Mouse (Mus musculus): ENCODE measurements around the gene Itpr2. TPM values are rescaled to one million over a fixed set of nuclear protein-coding genes. Genes with fewer than 3 reads are reported as not detected.

The Itpr2 gene
- polyA plus RNA-seq, 1 experiment from 2014 or later = 10.9 TPM

DNA sequence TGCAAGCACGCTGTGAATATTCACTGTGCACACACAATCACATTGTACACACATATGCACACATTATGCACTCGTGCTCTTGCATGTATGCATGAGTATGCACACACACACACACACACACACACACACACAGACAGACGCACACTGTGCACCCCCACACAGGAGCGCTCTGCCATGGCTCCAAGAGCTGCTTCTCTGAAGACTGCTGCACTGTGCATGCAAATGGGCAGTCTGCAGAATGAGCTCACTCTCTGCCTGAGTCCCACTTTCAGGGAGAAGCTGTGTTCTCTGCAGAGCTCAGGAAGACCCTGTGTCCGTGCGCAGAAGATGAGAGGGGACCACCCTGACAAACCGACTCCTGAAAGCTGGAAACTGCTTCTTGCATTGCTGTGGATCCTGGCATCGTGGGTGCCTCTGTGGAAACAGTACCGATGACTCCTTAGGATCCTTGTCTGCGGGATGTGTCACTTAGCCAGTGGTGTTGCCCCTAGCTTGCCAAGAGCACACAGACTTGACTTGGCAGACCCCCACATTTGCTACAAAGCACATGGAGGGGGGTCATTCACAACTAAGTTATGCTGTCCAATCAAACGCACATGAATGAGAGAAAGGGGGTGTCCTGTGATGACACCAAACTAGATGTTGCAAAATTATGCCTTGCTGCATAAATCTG is 55.9 kb downstream of the Itpr2 start:
- no peaks in the 10 kb centered on the region for H3K9me3 ChIP-seq (ENCODE audit: control insufficient read depth, low read length)
- no peak overlapping the region for H3K4me3 ChIP-seq (ENCODE audit: low read depth, low read length)
- WGBS = 86% methylated on average over 11 of the region's 11 CpGs
- no peaks in the 10 kb centered on the region for H3K36me3 ChIP-seq (ENCODE audit: control insufficient read depth, insufficient read depth, low read length)
- TF ChIP-seq CTCF (IDR thresholded peaks at IDR 0.05; ENCODE audit: low read depth) (no peak), EP300 (optimal IDR thresholded peaks at IDR 0.05) (no peak)
- no peak overlapping the region for H3K27ac ChIP-seq (replicated peaks)
- ATAC-seq (ENCODE audit: low FRiP score, low TSS enrichment) = no peak
- H3K9ac ChIP-seq (ENCODE audit: low read length) = no peak overlapping the region
- H3K4me1 ChIP-seq (replicated peaks; ENCODE audit: control insufficient read depth, insufficient read depth) = no peaks in the 10 kb centered on the region
- no peak overlapping the region for H3K4me2 ChIP-seq (replicated peaks; ENCODE audit: low read depth)
- no peaks in the 10 kb centered on the region for H3K27me3 ChIP-seq (ENCODE audit: control insufficient read depth, insufficient read depth, low read length)
- no peak for DNase-seq (ENCODE audit: low spot score)

DNA sequence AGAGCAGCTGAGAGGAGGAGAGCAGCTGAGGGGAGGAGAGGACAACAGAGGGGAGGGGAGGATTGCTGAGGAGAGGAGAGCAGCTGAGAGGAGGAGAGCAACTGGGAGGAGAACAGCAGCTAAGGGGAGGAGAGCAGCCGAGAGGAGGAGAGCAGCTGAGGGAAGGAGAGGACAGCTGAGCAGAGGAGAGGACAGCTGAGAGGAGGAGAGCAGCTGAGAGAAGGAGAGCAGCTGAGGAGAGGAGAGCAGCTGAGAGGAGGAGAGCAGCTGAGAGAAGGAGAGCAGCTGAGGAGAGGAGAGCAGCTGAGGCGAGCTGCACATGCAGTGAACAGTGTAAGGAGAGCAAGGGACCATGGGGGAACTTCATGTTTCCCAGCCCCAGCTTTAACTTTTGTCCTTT is 62.2 kb downstream of the Itpr2 start:
- DNase-seq (ENCODE audit: low spot score) = no peak
- 56% methylated on average over 2 of the region's 2 CpGs for WGBS
- no peak for TF ChIP-seq CTCF (IDR thresholded peaks at IDR 0.05; ENCODE audit: low read depth)
- TF ChIP-seq EP300 (optimal IDR thresholded peaks at IDR 0.05) = no peak
- Histone ChIP-seq H3K27ac (replicated peaks) (no peak overlapping the region), H3K4me1 (replicated peaks; ENCODE audit: control insufficient read depth, insufficient read depth) (no peaks in the 10 kb centered on the region; the same call in 1 of the 2 replicates), H3K9ac (ENCODE audit: low read length) (no peak overlapping the region), H3K4me3 (ENCODE audit: low read depth, low read length) (no peak overlapping the region), H3K27me3 (ENCODE audit: control insufficient read depth, insufficient read depth, low read length) (no peaks in the 10 kb centered on the region), H3K4me2 (replicated peaks; ENCODE audit: low read depth) (no peak overlapping the region), H3K36me3 (ENCODE audit: control insufficient read depth, insufficient read depth, low read length) (no peaks in the 10 kb centered on the region), H3K9me3 (ENCODE audit: control insufficient read depth, low read length) (no peaks in the 10 kb centered on the region)
- no peak for ATAC-seq (ENCODE audit: low FRiP score, low TSS enrichment)

DNA sequence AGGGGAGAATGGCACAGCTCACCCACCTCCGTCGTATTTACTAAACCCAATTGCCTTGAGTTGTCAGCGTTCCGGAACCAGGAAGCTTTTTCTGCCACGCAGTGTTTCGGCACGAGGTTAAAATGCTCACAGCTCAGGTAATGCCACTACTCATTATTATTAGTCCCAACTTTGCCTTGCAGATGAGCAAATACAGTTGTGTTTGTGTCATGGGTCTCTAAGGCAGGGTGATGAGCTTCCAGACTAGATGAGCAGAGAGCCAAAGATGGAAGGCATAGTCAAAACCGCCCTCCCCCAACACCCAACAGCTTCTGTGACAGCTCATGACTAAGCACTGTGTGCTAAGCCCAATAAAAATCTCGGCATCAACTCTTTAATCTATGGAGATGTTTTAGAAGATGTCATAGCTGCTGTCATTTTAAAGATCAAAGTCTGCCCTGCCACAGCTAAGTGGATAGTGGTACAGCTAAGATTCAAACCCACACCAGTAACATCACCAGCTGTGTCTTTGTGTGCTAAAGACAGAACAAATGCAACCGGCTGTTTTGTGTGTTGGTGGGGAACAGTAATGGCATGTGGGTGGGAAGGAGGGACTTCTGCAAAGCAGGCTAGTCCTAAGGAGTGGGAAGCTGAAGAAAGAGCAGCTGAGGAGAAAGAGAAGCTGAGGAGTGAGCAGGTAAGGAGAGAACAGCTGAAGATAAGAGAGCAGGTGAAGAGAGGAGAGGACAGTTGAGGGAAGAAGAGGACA is 62.8 kb downstream of the Itpr2 start:
- ATAC-seq (ENCODE audit: low FRiP score, low TSS enrichment) = no peak
- TF ChIP-seq EP300 (optimal IDR thresholded peaks at IDR 0.05) (no peak), CTCF (IDR thresholded peaks at IDR 0.05; ENCODE audit: low read depth) (no peak)
- Histone ChIP-seq H3K27me3 (ENCODE audit: control insufficient read depth, insufficient read depth, low read length) (no peaks in the 10 kb centered on the region), H3K9me3 (ENCODE audit: control insufficient read depth, low read length) (no peaks in the 10 kb centered on the region), H3K36me3 (ENCODE audit: control insufficient read depth, insufficient read depth, low read length) (no peaks in the 10 kb centered on the region), H3K4me1 (replicated peaks; ENCODE audit: control insufficient read depth, insufficient read depth) (no peaks in the 10 kb centered on the region; the same call in 1 of the 2 replicates), H3K27ac (replicated peaks) (no peak overlapping the region), H3K4me2 (replicated peaks; ENCODE audit: low read depth) (no peak overlapping the region), H3K4me3 (ENCODE audit: low read depth, low read length) (no peak overlapping the region), H3K9ac (ENCODE audit: low read length) (no peak overlapping the region)
- 58% methylated on average over 10 of the region's 10 CpGs for WGBS
- DNase-seq (ENCODE audit: low spot score) = no peak

DNA sequence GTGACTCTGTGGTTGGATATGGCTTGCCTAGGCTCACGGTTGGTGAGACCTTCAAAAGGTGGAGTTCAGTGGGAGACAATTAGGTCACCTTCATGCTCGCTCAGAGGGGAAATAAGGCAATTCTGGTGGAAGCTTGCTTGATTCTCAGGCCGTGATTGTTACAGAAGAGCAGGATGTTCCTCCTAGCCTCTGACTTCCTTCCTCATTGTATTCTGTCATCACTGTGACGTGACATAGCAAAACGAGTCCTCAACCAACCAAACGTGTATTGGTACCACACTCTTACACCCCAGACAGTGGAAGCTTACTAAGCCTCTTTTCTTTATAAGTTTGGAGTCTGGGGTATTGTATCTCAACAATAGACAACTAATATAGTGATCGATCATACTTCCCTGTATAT is 64.0 kb downstream of the Itpr2 start:
- DNase-seq (ENCODE audit: low spot score) (no peak), ATAC-seq (ENCODE audit: low FRiP score, low TSS enrichment) (no peak)
- no peaks in the 10 kb centered on the region for H3K9me3 ChIP-seq (ENCODE audit: control insufficient read depth, low read length)
- no peak overlapping the region for H3K4me3 ChIP-seq (ENCODE audit: low read depth, low read length)
- H3K4me1 ChIP-seq (replicated peaks; ENCODE audit: control insufficient read depth, insufficient read depth) = no peaks in the 10 kb centered on the region; the same call in 1 of the 2 replicates
- no peak overlapping the region for H3K27ac ChIP-seq (replicated peaks)
- no peaks in the 10 kb centered on the region for H3K36me3 ChIP-seq (ENCODE audit: control insufficient read depth, insufficient read depth, low read length)
- H3K4me2 ChIP-seq (replicated peaks; ENCODE audit: low read depth) = no peak overlapping the region
- 75% methylated on average over 7 of the region's 7 CpGs for WGBS
- H3K9ac ChIP-seq (ENCODE audit: low read length) = no peak overlapping the region
- TF ChIP-seq CTCF (IDR thresholded peaks at IDR 0.05; ENCODE audit: low read depth) = no peak
- no peaks in the 10 kb centered on the region for H3K27me3 ChIP-seq (ENCODE audit: control insufficient read depth, insufficient read depth, low read length)

DNA sequence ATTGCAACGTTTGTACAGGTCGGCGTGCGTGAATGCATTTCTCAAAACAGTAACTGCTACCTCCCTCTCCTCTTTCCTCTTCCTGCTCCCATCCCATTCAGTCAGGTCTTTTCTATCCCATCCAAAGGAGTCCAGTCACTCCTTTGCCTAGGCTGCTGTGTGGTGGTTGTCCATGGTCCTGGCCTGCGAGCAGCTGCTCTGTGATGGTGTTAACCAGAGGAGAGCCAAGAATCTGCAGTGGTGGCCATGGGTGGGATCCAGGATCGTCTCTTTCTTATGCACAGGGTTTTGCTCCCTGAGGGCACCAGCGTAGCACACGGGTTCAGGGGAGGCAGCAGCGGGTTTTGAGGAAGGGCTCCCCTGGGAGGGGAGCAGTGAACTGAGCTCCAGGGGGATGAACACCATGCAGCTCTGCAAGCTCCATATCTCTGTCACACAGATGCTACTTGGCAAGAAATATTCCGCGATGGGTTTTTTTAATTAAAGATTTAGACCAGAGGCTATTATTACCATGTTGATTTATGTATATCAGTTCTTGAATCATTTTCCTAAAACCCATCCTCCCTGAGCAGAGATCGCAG is 65.0 kb downstream of the Itpr2 start:
- Histone ChIP-seq H3K4me3 (ENCODE audit: low read depth, low read length) (no peak overlapping the region), H3K4me1 (replicated peaks; ENCODE audit: control insufficient read depth, insufficient read depth) (no peaks in the 10 kb centered on the region; the same call in 1 of the 2 replicates), H3K9me3 (ENCODE audit: control insufficient read depth, low read length) (no peaks in the 10 kb centered on the region), H3K27ac (replicated peaks) (no peak overlapping the region), H3K27me3 (ENCODE audit: control insufficient read depth, insufficient read depth, low read length) (no peaks in the 10 kb centered on the region), H3K9ac (ENCODE audit: low read length) (no peak overlapping the region), H3K4me2 (replicated peaks; ENCODE audit: low read depth) (no peak overlapping the region), H3K36me3 (ENCODE audit: control insufficient read depth, insufficient read depth, low read length) (no peaks in the 10 kb centered on the region)
- no peak for DNase-seq (ENCODE audit: low spot score)
- TF ChIP-seq EP300 (optimal IDR thresholded peaks at IDR 0.05) = no peak
- no peak for TF ChIP-seq CTCF (IDR thresholded peaks at IDR 0.05; ENCODE audit: low read depth)
- ATAC-seq (ENCODE audit: low FRiP score, low TSS enrichment) = no peak
- WGBS = 58% methylated on average over 12 of the region's 12 CpGs

DNA sequence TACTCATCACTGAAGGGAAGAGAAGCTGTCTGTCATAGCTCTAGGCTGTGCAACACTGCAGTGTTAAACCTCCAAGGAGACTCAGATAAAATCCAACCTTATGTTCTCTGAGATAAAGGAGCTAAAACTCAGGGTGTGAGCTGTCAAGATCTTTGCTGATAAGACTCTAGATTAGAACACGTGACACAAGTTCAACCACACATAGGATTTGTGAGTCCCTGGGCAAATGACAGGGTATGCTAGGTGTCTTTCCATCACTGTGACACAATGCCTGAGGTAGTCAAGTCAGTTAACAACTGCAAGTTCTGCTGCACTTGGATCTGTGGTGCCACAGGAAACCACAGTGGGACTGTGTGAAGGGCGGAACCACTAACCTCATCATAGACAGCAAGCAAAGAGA is 67.8 kb downstream of the Itpr2 start:
- H3K9me3 ChIP-seq (ENCODE audit: control insufficient read depth, low read length) = no peaks in the 10 kb centered on the region
- no peak overlapping the region for H3K4me2 ChIP-seq (replicated peaks; ENCODE audit: low read depth)
- no peaks in the 10 kb centered on the region for H3K27me3 ChIP-seq (ENCODE audit: control insufficient read depth, insufficient read depth, low read length)
- no peak overlapping the region for H3K27ac ChIP-seq (replicated peaks)
- no peak overlapping the region for H3K9ac ChIP-seq (ENCODE audit: low read length)
- WGBS = 81% methylated on average over 2 of the region's 2 CpGs
- H3K4me1 ChIP-seq (replicated peaks; ENCODE audit: control insufficient read depth, insufficient read depth) = no peaks in the 10 kb centered on the region; the same call in 1 of the 2 replicates
- H3K4me3 ChIP-seq (ENCODE audit: low read depth, low read length) = no peak overlapping the region
- H3K36me3 ChIP-seq (ENCODE audit: control insufficient read depth, insufficient read depth, low read length) = no peaks in the 10 kb centered on the region
- ATAC-seq (ENCODE audit: low FRiP score, low TSS enrichment) (no peak), DNase-seq (ENCODE audit: low spot score) (no peak)
- TF ChIP-seq CTCF (IDR thresholded peaks at IDR 0.05; ENCODE audit: low read depth) = no peak
- no peak for TF ChIP-seq EP300 (optimal IDR thresholded peaks at IDR 0.05)

All from stomach, postnatal 0 days (tissue).